Mouse (Mus musculus) hematopoietic stem cell, adult 5-6 weeks (primary cell): ENCODE results near the gene Eml1. TPM values are rescaled to one million over a fixed set of nuclear protein-coding genes. Genes with fewer than 3 reads are reported as not detected.

Experiments used
- ATAC-seq, 2 experiments: fragments of 125-278 bp in 1 of 2; replicated peaks in 1 of 2; 2 replicates each; pipeline ENCODE4 v1.8.0; 2016 to 2017; ENCODE audit warnings: inconsistent platforms in 2 of 2, mild to moderate bottlenecking in 2 of 2, moderate number of reproducible peaks in 2 of 2, low read depth in 1 of 2, moderate TSS enrichment in 1 of 2; ENCODE audit not compliant: low FRiP score in 2 of 2, poor library complexity in 2 of 2, severe bottlenecking in 2 of 2, insufficient read depth in 1 of 2, low TSS enrichment in 1 of 2
- total RNA-seq: library from RNA; stranded (forward); fragments of 172-1452, 232-1000 nt; gene quantifications from 2 replicates; pipeline ENCODE4 v1.2.3, GENCODE M21; 2017

Gene Eml1
- not detected in 2 replicates for total RNA-seq

DNA sequence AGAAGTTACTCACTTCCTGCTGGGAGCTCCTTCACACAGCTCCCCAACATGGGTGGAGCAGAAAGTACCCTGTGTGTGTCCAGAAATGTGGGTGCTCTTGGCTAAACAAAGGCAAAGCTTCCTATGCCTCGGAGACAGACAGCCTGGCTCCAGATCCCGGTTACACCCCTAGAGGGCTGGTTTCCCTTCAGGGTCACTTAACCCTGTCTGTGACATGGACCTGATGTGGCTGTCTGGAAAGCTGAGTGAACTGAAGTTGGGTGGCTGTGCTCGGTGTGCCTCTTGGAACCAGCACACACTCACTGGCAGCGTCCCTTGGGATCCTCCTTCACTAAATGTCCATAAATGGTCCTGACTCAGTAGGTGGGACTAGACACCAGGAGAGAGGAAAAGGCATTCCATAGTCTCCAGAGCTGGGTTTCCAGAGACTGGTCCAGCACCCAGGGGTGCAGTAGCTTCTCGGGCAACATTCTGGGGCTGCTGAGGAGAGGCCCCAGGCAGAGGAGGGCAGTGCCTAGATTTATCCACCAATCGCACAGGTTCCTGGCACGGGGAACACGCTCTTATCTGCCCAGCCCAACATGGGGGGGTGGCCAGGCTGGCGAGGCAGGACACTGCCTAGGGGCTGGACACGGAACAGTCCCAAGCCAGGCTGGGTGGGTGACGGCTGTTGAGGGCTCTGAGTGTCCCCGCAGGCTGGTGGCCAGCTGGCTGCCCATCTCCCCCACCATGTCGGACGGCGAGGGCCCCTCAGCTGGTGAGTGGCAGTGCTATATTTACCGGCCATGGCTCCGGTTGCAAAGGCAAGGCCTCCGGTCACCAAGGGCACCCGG lies at the start of gene Eml1:
Gene Eml1, plus strand, starts transcription at position 362 of the 833 bp plus-strand sequence.
- ATAC-seq, result no peak

DNA sequence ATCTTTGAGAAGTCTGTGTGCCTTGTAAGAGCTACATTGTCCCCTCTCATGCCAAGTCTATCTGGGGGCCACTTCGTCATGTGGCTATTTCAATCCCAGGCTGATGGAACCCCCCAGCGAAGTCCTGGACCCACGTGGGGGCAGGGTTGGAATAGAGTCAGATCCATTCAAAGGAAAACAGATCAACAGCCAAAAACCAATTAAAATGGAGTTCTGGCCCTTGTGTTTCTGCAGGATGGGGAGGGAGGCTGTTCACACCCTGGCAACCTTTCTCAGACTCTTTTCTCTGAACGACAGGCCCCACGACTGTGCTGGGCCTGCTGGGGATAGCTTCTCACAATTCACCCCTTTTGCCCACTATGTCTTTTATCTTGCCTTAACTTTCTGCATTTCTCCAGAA lies 44.4 kb upstream of the Eml1 start:
- ATAC-seq, result no peak

DNA sequence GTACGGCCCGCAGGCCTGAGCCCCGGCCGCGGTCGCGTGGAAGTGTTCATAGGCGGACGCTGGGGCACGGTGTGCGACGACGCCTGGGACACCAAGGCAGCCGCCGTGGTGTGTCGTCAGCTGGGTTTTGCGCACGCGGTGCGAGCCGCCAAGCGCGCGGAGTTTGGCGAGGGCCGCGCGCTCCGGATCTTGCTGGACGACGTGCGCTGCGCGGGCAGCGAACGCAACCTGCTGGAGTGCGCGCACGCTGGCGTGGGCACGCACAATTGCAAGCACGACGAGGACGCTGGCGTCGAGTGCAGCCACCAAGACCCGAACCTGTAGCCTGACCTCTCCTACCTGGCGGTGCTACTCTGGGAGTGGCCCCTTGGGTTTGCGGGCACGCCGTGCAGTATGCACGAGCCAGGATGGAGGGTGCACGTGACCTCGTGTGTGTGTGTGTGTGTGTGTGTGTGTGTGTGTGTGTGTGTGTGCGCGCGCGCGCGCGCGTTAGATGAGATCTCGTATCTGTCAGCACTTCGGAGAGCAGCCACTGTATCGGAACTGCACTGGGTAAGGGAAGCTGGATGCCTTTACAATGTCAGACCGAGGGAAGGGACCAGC lies 42.8 kb upstream of the Eml1 start:
- ATAC-seq, result 0 out of 4 replicates have a peak, but pooled peaks of 1 of the 2 experiments have one; percentile 10

DNA sequence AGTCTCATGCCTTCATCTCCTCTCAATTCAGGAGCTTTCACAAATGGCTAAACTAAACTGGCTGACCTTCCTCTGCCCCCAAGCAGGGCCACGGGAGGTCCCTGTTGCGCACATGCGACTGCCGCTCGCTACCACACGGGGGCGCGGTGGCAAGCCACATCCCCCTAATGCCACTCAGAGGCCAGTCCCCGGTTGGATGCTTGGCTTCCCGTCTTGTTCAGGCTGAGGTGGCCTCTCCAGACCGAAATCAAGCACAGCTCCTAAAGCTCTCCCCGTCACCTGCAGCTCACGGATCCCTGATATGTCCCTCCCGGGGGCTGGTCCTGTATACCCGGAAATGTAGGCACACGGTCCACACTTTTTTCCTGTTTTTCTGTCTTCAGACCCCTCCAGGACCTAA lies 37.7 kb upstream of the Eml1 start:
- ATAC-seq, result peak; percentile 76 to 91

DNA sequence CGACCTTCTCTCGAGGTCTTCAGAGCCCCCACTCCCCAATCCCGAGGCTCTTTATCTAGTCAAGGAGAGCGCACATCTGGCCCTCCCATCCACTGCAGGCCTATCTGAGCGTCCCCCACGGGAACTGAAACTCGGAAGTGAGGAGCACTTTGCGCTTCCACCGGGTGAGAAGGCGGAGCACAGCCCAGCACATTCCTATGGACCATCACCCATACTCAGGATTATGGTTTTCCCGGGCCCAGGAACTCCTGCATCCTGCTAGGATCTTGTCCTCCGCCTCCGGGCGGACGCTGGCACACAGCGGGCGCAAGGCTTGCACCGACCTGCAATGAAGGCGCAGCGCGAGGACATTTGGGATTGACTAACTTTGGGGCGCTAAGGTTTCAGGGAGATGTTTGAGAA lies 37.3 kb upstream of the Eml1 start:
- peak; percentile 28 to 37; a peak in 3 of 4 replicates for ATAC-seq

DNA sequence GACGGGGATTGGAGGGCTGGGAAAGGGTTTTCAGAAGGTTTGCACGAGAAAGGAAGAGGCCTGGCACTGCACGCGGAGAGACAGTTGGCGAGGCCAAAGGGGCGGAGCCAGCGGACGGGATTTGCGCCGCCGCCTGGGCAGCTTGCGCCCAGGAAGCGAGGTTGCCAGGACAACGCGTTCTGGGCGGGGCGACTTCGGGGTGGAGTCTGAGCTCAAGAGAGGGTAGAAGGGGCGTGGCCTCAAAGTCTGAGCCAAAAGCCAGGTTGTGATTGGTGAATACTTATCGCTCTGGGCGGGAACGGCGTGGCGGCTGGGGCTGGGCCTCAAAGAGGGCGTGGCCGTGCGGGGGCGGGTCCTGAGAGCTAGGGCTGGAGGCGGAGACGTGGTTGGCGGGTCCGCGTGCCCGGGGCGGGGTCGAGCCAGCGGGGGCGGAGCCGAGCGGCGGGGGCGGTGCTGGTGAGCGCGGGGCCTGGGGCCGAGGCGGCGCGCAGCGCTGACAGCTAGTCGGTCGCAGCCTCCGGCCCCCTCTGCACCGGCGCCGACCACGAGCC lies 36.8 kb upstream of the Eml1 start, which contains the start of gene Cyp46a1:
Gene Cyp46a1, plus strand, starts transcription at position 487 of the 551 bp plus-strand sequence.
- peak; percentile 79 to 87 for ATAC-seq

DNA sequence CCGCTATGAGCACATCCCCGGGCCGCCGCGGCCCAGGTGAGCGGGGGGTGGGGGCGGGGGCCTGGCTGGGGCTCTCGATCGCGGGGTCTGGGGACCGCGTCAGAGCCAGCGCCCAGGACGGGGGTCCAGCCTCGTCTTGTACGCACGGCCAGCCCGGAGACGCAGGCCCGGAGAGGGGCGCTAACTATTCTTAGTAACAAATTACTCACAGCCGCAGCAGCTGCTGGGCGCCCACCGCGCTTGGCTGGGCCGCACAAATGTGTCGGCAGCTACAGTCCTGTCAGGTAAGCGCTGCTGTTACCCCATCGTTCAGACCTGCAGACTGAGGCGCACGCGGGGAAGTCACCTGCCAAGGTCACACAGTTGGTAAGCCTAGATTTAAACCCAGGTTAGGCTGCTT lies 36.2 kb upstream of the Eml1 start:
- no peak for ATAC-seq

DNA sequence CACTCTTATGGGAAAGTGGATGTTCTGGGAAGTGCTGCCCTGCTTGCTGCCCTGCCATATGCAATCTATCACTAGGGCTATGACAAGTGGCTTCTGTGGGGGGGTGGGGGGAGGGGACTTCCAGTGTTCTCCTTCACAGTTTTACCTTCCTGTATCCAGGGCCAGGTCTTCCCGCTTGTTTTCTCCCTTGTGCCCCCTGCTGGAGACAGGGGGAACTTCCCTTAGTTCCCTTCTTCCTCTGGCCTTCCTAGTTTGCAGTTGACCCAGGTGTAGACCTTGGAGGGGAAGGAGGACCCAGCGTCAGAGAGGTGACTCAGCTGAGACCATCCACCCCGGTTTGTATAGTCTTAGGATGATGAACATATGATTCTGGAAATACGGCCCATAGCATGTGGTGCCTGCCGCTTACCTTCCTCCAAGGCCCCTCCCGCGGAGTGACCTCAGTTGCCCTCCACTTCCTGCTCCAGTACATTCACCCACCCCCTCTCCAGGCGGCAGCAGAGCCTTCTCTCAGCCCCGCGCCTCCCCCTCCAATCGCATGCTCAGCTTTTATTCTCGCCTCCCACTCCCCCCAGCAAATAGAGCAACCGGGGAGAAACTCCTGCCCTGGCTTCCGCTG lies 32.1 kb upstream of the Eml1 start:
- peak; percentile 19 to 22; a peak in 1 of 4 replicates for ATAC-seq

DNA sequence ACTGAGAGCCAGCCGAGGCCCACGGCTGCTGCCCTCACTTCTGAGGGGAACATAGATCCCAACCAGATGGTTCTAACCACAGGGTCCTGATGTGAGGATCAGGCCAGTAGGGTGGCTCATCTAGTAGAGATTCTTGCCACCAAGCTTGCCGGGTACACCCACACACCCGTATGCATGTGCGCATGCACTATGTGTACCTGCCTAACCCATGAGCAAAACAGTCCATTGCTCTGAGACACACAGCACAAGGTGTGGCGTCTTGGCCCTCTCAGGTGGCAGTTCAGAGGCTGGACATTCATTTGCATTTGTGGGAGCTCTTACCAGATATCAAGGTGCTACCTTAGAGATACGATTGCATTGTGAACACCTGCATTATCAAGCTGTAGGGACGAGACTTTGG lies 22.6 kb upstream of the Eml1 start:
- no peak for ATAC-seq

DNA sequence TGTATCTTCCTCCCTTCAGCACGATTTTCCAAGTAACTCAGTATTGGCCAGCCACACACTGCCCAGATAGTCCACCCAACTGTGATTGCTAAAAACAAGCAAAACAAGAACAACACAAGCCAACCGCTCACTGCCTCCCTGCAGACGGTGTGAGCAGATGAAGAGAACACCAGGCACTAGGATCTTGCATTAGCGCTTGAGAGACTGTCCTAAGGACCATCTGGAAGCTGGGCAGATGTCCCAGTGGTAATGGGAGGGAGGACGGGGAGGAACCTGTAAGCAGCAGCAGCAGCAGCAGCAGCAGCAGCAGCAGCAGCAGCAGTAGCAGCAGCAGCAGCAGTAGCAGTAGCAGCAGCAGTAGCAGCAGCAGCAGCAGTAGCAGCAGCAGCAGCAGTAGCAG lies 21.7 kb upstream of the Eml1 start:
- no peak for ATAC-seq

DNA sequence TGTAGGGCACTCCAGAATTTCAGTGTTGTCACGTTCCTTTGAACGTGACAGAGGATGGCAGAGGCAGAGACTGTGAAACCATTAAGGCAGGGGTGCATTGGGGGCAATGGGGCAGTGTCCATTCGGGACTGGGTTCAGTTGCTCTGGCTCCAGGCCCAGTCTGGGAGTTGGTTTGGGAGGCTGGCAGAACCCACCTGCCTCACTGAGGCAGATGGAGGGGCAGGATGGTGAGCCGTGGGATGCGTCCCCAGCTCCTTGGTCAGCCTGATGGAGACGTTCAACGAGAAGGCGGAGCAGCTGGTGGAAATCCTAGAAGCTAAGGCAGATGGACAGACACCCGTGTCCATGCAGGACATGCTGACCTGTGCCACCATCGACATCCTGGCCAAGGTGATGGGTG lies 19.8 kb upstream of the Eml1 start:
- ATAC-seq, result no peak

DNA sequence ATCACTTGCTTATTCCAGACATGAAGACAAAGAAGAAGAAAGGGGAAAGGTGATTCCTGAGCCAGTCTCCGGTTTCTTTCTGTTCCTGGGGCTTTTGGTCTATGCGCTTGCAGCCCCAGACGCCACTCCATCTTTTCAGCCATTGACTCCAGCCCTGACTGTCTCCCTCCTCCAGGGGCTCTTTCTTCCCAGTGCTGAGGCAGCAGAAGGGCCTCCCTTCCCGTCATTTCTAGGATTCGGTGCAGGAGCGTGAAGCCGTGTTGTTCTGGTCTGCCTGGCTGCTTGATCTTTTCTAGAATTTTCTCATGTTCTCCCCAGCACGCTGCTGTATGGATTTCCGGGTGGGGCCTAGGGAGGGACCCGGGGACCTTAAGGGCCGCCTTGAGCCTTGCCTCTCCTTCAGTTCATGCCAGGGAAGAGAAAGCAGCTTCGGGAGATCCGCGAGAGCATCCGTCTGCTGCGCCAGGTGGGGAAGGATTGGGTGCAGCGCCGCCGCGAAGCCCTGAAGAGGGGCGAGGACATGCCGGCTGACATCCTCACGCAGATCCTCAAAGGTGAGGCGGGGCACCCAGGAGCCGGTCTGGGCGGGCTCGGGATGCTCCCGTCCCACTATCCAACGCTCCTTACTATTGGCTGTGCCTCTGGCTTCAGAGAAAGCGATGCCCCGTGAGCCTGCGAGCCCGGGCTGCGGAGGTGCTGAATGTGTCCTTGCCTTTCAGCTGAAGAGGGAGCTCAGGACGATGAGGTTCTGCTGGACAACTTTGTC lies 18.2 kb upstream of the Eml1 start:
- no peak for ATAC-seq

DNA sequence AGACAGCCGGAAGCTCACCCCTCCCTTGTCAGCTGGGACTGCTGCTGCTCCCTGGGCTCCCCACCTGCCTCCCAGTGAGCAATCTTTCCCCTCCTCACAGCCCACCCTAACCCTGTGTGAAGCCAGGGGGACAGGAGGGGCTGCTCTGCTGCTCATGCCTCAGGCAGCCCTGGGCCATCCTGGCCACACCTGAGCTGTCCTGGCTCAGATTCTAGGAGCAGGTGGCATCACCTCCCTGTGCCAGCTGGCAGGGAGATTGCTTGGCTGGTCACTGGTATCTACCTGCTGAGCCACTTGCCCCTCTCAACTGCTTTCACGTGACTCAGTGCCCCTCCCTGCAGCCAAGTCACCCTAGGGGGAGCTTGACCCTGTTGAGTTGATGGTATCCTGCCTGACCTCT lies 16.5 kb upstream of the Eml1 start:
- no peak for ATAC-seq

DNA sequence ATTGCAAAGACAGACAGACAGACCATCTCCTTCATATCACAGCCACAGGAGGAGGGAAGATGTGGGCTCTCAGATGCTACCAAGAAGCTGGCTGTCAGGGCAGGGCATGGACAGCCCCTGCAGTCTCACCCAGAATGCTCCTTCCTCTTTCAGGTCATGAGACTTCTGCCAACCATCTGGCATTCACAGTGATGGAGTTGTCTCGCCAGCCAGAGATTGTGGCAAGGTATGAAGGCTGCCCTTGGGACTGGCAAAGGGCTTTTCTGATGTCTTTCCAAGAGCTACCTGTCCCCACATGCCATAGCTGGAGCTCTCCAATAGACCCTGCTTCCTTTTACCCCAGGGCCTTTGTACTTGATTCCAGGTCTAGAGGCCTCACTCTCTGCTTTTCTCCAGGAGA lies 15.5 kb upstream of the Eml1 start:
- ATAC-seq, result no peak

DNA sequence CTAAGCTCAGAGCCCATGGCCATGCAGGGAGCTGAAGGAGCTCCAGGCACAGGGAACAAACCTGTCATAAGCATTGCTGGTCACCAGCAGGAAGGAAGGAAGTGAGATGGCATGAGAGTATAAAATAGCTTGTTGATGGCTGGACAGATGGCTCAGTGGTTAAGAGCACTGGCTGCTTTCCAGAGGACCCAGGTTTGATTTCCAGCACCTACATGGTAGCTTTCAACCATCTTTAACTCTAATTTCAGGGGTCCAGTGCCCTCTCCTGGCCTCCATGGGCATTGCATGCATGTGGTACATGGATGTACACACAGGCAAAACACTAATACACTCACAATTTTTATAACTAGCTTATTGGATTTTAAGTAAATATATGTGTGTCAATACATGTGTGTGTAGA lies 14.8 kb upstream of the Eml1 start:
- ATAC-seq, result no peak

DNA sequence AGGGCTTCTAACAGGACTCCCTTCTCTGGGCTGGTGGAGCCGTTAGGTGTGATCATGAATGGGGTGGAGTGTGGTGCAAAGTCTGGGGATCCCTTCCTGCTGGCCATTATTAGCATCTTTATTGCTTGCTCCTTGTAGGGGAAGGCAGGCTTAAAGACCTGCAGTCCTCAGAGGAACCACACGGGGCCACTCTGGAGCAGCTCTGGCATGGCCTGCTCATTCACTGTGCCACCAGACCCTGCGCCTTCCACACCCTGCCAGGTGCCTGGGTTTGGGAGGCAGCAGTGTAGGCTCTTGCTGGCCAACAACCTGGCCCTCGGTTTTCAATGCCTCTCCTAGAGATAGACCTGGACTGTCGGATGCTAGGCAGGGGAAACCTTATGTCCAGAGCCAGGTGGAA lies 7.0 kb upstream of the Eml1 start:
- peak; percentile 85 to 89 for ATAC-seq

DNA sequence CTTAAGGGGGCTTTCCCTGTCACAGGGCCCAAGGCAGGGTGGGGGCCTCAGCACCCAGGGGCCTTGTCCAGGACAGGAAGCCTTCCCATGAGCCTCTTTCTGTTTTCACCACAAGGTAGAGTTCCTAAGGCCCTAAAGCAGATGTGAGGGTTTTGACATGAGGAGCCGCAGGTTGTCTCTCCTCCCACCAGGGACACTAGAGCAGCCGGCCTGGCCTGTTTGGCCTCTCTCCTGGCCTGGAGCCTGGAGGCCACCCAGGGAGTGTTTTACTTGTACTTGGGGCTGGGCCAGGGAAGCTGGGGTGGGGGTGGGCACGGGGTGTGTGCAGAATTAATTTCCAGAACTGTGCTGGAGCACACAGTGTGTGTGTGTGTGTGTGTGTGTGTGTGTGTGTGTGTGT lies 5.4 kb upstream of the Eml1 start:
- no peak for ATAC-seq
